Mouse (Mus musculus): ENCODE data around the gene Nsmf. TPM values are rescaled to one million over a fixed set of nuclear protein-coding genes. Genes with fewer than 3 reads are reported as not detected.

The Nsmf gene
- polyA plus RNA-seq, 1 experiment from 2014 or later, result 71.7 TPM

Small RNA genes lying within 50 kb of the gene (microRNA-seq; reads per million reads assigned to microRNA genes)
- gene Gm24328 (not detected), gene Mir7664 (not detected)

Other genes starting within 250 kb of the Nsmf start
- gene Ehmt1, start 134.7 kb upstream of the Nsmf start, polyA plus RNA-seq (2015; fragmentation: Nextera tagmentation; extraction: Ambion mirVana), result 73.6 and 77.3 TPM in 2 replicates
- 141 and 156 TPM in 2 replicates for gene Arrdc1, start 119.1 kb upstream of the Nsmf start, polyA plus RNA-seq (2015; fragmentation: Nextera tagmentation; extraction: Ambion mirVana)
- gene Zmynd19, start 104.6 kb upstream of the Nsmf start, polyA plus RNA-seq (2015; fragmentation: Nextera tagmentation; extraction: Ambion mirVana), result 2.1 and 4.2 TPM in 2 replicates
- 22.3 TPM in 2 replicates for gene Dph7, start 92.0 kb upstream of the Nsmf start, polyA plus RNA-seq (2015; fragmentation: Nextera tagmentation; extraction: Ambion mirVana)
- 97.7 and 102 TPM in 2 replicates for gene Mrpl41, start 79.3 kb upstream of the Nsmf start, polyA plus RNA-seq (2015; fragmentation: Nextera tagmentation; extraction: Ambion mirVana)
- 6.6 and 7.7 TPM in 2 replicates for gene Pnpla7, start 78.3 kb upstream of the Nsmf start, polyA plus RNA-seq (2015; fragmentation: Nextera tagmentation; extraction: Ambion mirVana)
- gene Entpd8, start 25.9 kb downstream of the Nsmf start, polyA plus RNA-seq (2015; fragmentation: Nextera tagmentation; extraction: Ambion mirVana), result 0.64 and 0.74 TPM in 2 replicates
- 1.7 and 2.6 TPM in 2 replicates for gene Noxa1, start 40.8 kb downstream of the Nsmf start, polyA plus RNA-seq (2015; fragmentation: Nextera tagmentation; extraction: Ambion mirVana)
- gene Nrarp, start 126.4 kb downstream of the Nsmf start, polyA plus RNA-seq (2015; fragmentation: Nextera tagmentation; extraction: Ambion mirVana), result 9.8 and 10.0 TPM in 2 replicates
- gene Tor4a, start 142.5 kb downstream of the Nsmf start, polyA plus RNA-seq (2015; fragmentation: Nextera tagmentation; extraction: Ambion mirVana), result 10.0 and 12.5 TPM in 2 replicates
- 112 and 113 TPM in 2 replicates for gene Nelfb, start 157.1 kb downstream of the Nsmf start, polyA plus RNA-seq (2015; fragmentation: Nextera tagmentation; extraction: Ambion mirVana)
- gene Stpg3, start 160.3 kb downstream of the Nsmf start, polyA plus RNA-seq (2015; fragmentation: Nextera tagmentation; extraction: Ambion mirVana), result 0.15 TPM in 1 of 2 replicates, not detected in the other
- gene Fam166a, start 164.4 kb downstream of the Nsmf start, polyA plus RNA-seq (2015; fragmentation: Nextera tagmentation; extraction: Ambion mirVana), result 0.68 TPM in 1 of 2 replicates, not detected in the other
- 677 and 731 TPM in 2 replicates for gene Tubb4b, start 170.3 kb downstream of the Nsmf start, polyA plus RNA-seq (2015; fragmentation: Nextera tagmentation; extraction: Ambion mirVana)
- not detected in 2 replicates for gene Slc34a3, start 180.0 kb downstream of the Nsmf start, polyA plus RNA-seq (2015; fragmentation: Nextera tagmentation; extraction: Ambion mirVana)
- gene Rnf224, start 182.4 kb downstream of the Nsmf start, polyA plus RNA-seq (2015; fragmentation: Nextera tagmentation; extraction: Ambion mirVana), result not detected in 2 replicates
- 8.3 and 9.1 TPM in 2 replicates for gene Rnf208, start 187.9 kb downstream of the Nsmf start, polyA plus RNA-seq (2015; fragmentation: Nextera tagmentation; extraction: Ambion mirVana)
- 0.67 TPM in 1 of 2 replicates, not detected in the other for gene Cysrt1, start 188.1 kb downstream of the Nsmf start, polyA plus RNA-seq (2015; fragmentation: Nextera tagmentation; extraction: Ambion mirVana)
- gene AL732309.1, start 192.5 kb downstream of the Nsmf start, polyA plus RNA-seq (2015; fragmentation: Nextera tagmentation; extraction: Ambion mirVana), result 4.5 and 5.9 TPM in 2 replicates
- 20.3 and 22.0 TPM in 2 replicates for gene Tmem203, start 201.1 kb downstream of the Nsmf start, polyA plus RNA-seq (2015; fragmentation: Nextera tagmentation; extraction: Ambion mirVana)
- gene Tprn, start 208.3 kb downstream of the Nsmf start, polyA plus RNA-seq (2015; fragmentation: Nextera tagmentation; extraction: Ambion mirVana), result 6.4 and 6.5 TPM in 2 replicates
- 219 and 232 TPM in 2 replicates for gene Ssna1, start 218.1 kb downstream of the Nsmf start, polyA plus RNA-seq (2015; fragmentation: Nextera tagmentation; extraction: Ambion mirVana)
- gene Anapc2, start 218.1 kb downstream of the Nsmf start, polyA plus RNA-seq (2015; fragmentation: Nextera tagmentation; extraction: Ambion mirVana), result 136 and 137 TPM in 2 replicates
- gene Tmem210, start 233.8 kb downstream of the Nsmf start, polyA plus RNA-seq (2015; fragmentation: Nextera tagmentation; extraction: Ambion mirVana), result not detected in 2 replicates
- 6.7 and 9.4 TPM in 2 replicates for gene Lrrc26, start 235.6 kb downstream of the Nsmf start, polyA plus RNA-seq (2015; fragmentation: Nextera tagmentation; extraction: Ambion mirVana)